Mouse (Mus musculus) 3134 (cell line): Measurements from ENCODE around the gene Igf1.

Source experiments
- DNase-seq: peaks from one replicate; pipeline ENCODE4 v3.0.0-alpha.2; 2011; ENCODE audit warnings: low spot score; ENCODE audit not compliant: insufficient read length; ENCODE audit errors: extremely low read depth

The Igf1 gene

GRCm38 (mm10) chr10:87895351-87895750 is 37.3 kb downstream of the Igf1 start:
- no peak for DNase-seq

GRCm38 (mm10) chr10:87897331-87897730 is 39.3 kb downstream of the Igf1 start:
- DNase-seq: no peak

DNA sequence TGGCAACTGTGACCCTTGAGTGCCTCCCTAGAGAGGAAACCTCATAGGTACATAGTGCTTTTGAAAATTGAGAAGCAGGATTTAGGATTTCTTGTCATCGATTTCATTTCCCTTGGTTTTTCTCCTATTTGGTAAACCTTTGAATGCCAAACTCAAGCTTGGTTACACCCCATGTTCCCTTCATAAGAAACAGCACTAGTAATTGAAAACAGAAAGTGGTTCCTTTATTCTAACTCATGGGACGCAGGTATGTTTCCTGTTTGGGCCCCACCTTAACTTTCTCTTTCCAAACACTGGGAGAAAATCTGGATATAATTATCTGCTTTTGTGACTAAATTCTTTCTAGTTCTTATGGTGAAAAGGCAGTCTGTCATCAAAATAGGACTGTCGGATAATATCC is 40.8 kb downstream of the Igf1 start:
- DNase-seq: no peak

- no peak for DNase-seq
Observed at GRCm38 (mm10) chr10:87901916-87902315, 43.9 kb downstream of the Igf1 start.

GRCm38 (mm10) chr10:87904324-87904723 is 46.3 kb downstream of the Igf1 start:
- DNase-seq: no peak

GRCm38 (mm10) chr10:87905087-87905486 is 47.0 kb downstream of the Igf1 start:
- no peak for DNase-seq

DNA sequence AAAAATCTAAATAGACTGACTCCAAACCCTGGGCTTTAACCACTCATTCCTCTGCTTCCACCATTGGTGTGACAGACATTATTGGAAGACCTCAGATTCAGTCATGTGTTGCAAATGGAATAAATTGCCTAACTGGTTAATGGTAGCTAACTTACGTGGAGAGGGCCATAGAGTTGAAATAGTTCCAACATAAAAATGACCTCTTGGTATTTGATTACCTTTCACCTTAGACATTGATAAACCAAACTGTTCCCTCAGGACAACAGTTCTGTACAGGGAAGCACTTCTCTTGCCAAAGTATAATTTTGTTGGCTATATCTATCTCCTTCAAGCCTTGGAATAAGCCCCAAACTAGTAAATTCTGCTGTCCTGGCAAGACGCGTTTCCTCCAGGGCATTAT is 48.1 kb downstream of the Igf1 start:
- DNase-seq: no peak

DNA sequence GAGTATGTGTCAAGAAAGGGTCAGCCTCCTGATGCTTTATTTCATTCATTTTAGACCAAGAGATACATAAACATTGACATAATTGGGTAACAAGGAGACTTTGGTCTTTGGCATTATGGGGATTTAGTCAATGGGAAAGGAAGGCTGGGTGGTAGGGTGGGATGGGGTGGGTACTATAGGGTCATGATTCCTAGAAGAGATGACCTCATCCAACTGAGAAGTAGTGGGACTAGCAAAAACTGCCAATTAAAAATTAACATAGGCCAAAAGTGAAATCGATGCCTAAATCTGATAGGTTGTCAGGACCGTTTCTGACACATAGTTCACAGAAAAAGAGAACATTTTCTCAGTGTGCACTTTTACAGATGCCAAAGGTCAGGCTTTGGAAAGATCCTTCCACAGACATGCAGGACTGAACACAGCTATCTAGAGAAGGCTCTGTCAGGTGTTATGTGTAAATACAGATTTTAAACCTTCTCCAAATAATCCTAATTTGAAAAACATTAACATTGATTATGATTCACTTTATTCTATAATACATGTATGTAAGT is 48.8 kb downstream of the Igf1 start:
- no peak for DNase-seq

DNA sequence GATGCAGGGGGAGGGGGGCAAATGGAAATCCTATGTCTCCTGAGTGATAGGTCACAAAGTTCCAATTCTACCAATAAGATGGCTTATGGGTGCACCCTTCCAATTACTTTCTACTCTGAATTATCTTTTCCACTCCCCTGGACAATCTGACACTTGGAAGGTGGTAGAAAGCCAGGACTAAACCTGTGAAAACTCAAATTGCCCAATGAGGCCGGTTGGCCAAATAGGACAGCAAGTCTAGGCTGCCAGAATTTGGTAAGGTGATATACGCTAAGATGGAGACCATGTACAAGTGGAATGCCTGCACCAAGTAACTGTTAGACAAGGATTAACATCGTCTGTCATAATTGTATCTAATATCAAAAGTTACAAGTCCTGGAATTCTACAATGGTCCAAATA is 55.8 kb downstream of the Igf1 start:
- DNase-seq: no peak

DNA sequence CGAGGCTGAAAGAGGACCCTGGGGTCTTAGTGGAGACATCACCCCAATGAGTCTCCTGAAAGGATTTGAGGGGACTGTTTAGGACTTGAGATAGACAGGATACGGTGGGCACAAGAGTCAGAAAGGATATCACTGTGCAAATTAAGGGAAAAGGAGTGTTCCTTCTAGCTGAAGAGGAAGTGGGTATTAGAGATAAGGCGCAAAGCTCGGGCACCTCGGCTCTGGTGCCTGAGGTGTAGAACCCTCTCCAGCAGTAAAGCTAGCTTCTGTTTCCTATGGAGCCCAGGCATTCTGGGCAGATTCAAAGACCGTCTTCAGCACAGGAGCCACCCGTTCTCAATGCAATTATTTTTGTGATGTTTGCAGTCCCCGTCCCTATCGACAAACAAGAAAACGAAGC is 56.9 kb downstream of the Igf1 start:
- no peak for DNase-seq

GRCm38 (mm10) chr10:87915782-87916181 is 57.7 kb downstream of the Igf1 start:
- DNase-seq: no peak

DNA sequence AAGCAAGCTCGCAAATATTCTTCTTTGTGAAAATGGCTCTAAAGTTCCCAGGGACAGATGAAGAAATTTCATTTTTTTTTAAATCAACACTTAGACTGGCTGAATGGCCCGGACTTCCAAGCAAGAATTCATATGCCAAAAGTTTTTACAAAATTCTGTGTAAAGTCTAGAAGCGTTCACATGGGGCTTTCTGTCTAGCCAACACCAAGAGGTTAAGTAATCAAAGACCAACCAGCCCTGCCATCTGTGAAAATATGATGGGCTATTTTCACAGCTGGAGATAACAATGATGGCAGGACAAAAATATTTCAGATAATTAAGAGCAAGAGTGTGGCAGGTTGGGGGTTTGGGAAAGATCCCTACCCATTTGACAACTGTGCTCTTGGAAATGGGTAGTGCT is 64.2 kb downstream of the Igf1 start:
- DNase-seq: no peak

DNA sequence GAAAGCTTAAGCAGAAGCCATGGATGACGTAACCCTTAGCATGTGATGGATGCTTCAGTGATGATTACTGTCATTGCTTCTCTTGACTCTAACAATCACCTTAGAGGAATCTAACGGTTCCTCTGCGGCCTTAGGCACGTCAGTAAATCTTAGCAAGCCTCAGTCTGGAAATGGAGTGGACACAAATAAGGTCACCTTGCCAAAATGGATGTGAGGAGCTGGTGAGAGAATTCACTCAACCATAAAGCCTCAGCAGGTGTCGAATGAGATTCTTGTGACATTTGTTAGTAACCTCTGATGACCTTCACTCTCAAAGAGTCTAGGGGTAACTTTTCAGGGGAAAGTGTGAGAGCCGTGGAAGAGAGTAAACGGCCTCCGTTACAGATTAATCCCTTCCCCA is 68.5 kb downstream of the Igf1 start:
- no peak for DNase-seq

DNA sequence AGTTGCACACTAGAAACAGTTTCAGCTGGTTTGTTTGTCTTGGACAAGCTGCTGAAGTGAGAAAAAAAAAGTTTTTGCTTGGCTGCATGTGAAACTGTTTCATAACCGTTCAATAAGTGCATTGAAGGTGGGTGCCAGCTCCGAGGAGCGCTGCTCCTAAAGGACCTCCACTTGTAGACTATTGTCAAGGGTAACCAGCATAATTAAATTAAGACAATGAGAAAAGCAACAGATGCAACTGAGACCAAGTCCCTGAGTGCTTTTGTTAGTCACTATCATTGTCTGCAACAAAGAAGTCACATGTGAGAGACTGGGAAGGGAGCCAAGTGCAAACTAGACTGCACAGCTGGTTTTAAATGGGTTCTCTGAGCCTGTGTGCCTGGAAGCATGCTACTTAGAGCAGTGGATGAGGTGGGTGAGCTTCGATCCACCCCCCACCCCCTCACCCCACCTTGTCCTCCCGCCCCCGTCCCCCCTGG is 69.1 kb downstream of the Igf1 start:
- DNase-seq: no peak

DNA sequence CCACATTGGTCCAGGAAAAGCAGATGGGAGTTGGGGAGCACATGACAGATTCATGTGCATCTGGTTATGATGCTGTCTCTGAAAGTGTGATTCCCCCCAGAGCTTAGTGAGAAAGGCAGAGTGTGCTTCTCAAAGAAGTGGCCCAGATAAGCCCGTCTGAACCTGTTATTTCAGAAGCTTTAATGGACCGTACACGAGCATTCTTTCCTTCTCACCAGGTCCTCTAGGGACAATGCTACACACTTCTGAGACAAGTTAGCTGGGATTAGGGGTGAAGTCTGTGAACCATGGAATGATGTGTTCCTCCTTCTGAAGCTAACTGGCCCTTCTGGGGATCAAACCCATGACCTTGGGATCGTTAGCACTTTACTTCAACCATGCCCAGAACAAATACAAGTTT is 90.1 kb downstream of the Igf1 start:
- DNase-seq: no peak

GRCm38 (mm10) chr10:87971536-87971935 is 113.5 kb downstream of the Igf1 start:
- no peak for DNase-seq

DNA sequence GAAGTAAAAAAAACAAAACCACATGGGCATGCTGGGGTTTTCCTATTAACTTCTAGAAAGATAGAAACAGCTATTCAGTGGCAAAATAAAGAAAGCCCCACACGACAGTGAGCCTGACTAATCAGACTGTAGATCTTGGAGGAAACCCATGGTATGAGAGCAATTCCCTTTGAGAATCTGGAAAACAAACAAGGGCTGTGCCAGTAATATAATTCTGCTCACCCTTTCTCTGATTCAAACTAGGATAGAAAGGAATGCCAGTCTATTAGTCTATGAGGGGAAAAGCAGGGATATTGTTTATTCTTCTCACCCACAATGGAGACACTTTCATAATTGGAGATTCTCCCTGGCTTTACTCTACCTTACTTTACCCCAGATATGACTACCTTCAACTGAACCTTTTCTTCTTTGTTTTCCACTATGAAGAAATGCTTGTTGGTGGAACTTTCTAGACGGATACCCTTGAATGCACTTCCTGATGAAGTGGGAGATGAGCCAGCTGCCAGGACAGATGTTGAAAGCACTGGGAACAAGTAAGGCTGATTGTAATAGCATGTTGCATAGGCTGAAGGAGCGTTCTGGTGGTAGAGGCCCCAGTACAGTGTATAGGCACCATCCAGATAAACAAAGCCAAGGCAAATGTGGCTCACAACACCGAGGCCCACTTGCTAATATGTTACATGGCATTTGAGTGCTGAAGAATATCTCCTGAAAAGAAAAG is 116.0 kb downstream of the Igf1 start:
- DNase-seq: no peak

DNA sequence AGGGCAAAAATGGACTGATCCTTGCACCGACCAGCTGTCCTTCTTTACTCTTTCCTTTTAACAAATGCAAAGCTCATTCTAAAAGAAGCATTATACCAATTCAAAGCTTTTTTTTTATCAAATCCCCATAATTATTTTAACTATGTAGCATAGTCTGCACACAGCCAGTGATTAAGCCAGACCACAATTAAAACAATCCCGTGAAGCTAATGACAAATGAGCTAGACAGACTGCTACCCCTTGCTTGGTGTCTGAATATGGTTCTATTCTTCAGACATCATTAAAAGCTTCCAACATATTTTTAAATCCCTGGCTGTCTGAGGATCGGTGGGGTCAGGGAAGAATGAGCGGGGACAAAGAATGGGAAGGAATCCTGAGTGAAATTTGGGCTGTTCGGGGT is 127.3 kb downstream of the Igf1 start:
- DNase-seq: no peak

GRCm38 (mm10) chr10:87986201-87986600 is 128.1 kb downstream of the Igf1 start:
- DNase-seq: no peak
